Mouse (Mus musculus): ENCODE measurements around the gene Rcan2. TPM values are rescaled to one million over a fixed set of nuclear protein-coding genes. Genes with fewer than 3 reads are reported as not detected.
A peak's percentile ranks its signal among the peaks of the same experiment; 100 is the strongest.

Rcan2 gene
- polyA plus RNA-seq, 1 experiment from 2014 or later, result 1.3 TPM

DNA sequence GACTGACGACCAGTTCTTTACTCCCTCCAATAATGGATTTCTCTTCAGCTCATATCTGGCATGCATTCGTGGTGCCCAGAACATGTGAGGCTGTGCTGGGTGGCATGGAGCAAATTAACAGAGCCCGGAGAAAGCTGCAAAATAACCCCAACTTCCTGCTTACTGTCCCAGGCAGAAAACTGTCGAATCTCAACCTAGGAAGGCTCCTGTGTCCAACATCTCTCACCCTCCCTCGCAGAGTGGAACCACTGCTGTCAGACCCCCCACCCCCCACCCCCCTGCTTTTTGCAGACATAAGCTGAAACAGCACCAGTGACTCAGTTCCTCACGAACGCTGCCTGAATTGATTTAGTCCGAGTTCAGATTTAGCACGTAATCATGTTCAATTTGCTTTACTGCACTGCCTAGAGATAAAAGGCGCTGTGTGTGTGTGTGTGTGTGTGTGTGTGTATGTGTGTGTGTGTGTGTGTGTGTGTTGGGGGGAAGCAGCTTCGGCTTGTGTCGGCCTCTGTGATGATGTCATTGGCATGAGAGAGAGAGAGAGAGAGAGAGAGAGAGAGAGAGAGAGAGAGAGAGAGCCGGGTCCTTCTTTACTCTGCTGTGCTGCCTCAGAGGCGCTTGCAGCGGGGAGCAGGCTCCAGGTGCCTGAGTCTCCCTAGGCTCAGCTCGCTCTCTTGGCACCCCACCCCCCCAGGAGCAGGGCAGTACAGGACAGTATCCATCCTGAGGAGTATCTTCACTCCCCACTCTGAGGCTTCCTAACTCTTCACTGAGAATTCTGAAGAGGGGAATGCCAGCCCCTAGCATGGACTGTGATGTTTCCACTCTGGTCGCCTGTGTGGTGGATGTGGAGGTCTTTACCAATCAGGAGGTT, 151.7 kb downstream of the Rcan2 start:
- Histone ChIP-seq H3K36me3 (ENCODE audit: control insufficient read depth, insufficient read depth) (no peaks in the 10 kb centered on the region), H3K4me1 (replicated peaks; ENCODE audit: control insufficient read depth, insufficient read depth, low read length) (no peaks in the 10 kb centered on the region), H3K27me3 (replicated peaks; ENCODE audit: control insufficient read depth, insufficient read depth, low read length) (no peaks in the 10 kb centered on the region), H3K4me3 (ENCODE audit: low read depth, low read length) (0 out of 2 replicates have a peak overlapping the region, but pooled peaks have one; percentile 11), H3K4me2 (replicated peaks; ENCODE audit: low read depth) (peak overlapping the region; percentile 52), H3K27ac (ENCODE audit: low read depth, low read length) (no peak overlapping the region), H3K9me3 (ENCODE audit: control insufficient read depth) (no peaks in the 10 kb centered on the region), H3K9ac (ENCODE audit: low read depth, low read length) (no peak overlapping the region)
- no peak for ATAC-seq
- no peak for TF ChIP-seq CTCF (IDR thresholded peaks at IDR 0.05; ENCODE audit: low read depth)
- 23% methylated on average over 16 of the region's 17 CpGs for WGBS

DNA sequence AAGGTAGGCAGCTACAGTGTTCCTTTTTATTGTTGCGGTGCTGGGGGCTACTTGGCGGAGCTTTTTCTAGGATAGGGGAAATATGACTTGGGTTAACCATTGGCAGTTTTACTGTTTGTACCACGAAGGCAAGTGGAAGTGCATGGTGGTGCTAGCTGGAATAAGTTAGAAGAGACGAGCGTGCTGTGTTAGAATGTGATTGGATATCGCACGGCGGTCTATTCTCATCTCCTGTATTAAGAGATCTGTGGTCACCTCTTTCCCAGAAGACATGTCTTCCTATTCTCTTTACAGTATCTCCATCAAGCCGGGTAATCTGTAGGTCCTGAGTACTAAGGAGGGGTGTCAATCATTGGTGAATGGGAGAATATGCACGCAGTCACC, 152.4 kb downstream of the Rcan2 start:
- no peak for ATAC-seq
- no peaks in the 10 kb centered on the region for H3K36me3 ChIP-seq (ENCODE audit: control insufficient read depth, insufficient read depth)
- TF ChIP-seq CTCF (IDR thresholded peaks at IDR 0.05; ENCODE audit: low read depth), result no peak
- no peak overlapping the region for H3K4me2 ChIP-seq (replicated peaks; ENCODE audit: low read depth)
- no peak overlapping the region for H3K4me3 ChIP-seq (ENCODE audit: low read depth, low read length)
- no peak overlapping the region for H3K27ac ChIP-seq (ENCODE audit: low read depth, low read length)
- no peaks in the 10 kb centered on the region for H3K9me3 ChIP-seq (ENCODE audit: control insufficient read depth)
- WGBS, result 80% methylated on average over 10 of the region's 10 CpGs
- no peak overlapping the region for H3K9ac ChIP-seq (ENCODE audit: low read depth, low read length)
- H3K4me1 ChIP-seq (replicated peaks; ENCODE audit: control insufficient read depth, insufficient read depth, low read length), result no peaks in the 10 kb centered on the region
- no peaks in the 10 kb centered on the region for H3K27me3 ChIP-seq (replicated peaks; ENCODE audit: control insufficient read depth, insufficient read depth, low read length)

DNA sequence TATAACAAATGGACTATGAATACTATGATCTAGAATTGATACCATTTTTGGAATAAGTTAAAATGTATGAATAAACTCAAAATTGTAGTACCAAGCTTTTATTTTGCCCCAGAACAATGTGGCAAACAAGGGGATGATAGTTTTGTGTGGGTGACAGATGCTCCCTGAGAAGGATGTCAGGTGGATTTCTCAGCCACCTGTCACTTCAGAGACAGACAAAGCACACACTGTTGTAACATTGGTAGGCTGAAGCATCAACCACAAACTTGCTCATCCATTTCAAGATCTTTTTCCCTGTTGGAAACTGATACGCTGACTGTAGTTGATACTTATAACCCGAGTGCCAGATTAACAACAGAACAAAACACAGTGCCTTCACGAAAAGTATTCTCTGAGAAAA, 158.6 kb downstream of the Rcan2 start:
- no peak for TF ChIP-seq CTCF (IDR thresholded peaks at IDR 0.05; ENCODE audit: low read depth)
- no peaks in the 10 kb centered on the region for H3K36me3 ChIP-seq (ENCODE audit: control insufficient read depth, insufficient read depth)
- H3K27ac ChIP-seq (ENCODE audit: low read depth, low read length), result no peak overlapping the region
- no peak overlapping the region for H3K4me2 ChIP-seq (replicated peaks; ENCODE audit: low read depth)
- WGBS, result 87% methylated on average over 3 of the region's 3 CpGs
- H3K9me3 ChIP-seq (ENCODE audit: control insufficient read depth), result no peaks in the 10 kb centered on the region
- no peak overlapping the region for H3K4me3 ChIP-seq (ENCODE audit: low read depth, low read length)
- H3K27me3 ChIP-seq (replicated peaks; ENCODE audit: control insufficient read depth, insufficient read depth, low read length), result no peaks in the 10 kb centered on the region
- no peaks in the 10 kb centered on the region for H3K4me1 ChIP-seq (replicated peaks; ENCODE audit: control insufficient read depth, insufficient read depth, low read length)
- ATAC-seq, result no peak
- no peak overlapping the region for H3K9ac ChIP-seq (ENCODE audit: low read depth, low read length)

DNA sequence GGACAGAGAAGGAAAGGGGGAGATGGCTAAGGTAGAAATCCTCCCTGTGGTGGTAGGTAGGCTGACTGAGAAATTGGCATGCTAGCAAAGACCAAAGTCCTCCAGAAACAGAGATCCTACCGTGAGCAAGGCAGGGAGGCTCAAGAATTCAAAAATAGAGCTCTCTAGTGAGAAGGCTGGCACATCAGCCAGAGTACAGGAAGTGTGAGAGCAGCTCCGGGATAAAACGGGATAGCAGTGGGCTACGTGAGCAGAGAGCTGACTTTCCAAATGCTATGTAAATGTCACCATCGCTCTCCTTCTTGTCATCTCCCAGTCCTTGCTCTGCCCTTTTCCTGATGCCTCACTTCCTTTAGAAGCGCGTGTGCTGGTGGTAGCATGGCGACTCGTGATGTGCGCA, 168.8 kb downstream of the Rcan2 start:
- no peaks in the 10 kb centered on the region for H3K27me3 ChIP-seq (replicated peaks; ENCODE audit: control insufficient read depth, insufficient read depth, low read length)
- H3K4me2 ChIP-seq (replicated peaks; ENCODE audit: low read depth), result no peak overlapping the region
- no peak overlapping the region for H3K27ac ChIP-seq (ENCODE audit: low read depth, low read length)
- no peaks in the 10 kb centered on the region for H3K4me1 ChIP-seq (replicated peaks; ENCODE audit: control insufficient read depth, insufficient read depth, low read length)
- TF ChIP-seq CTCF (IDR thresholded peaks at IDR 0.05; ENCODE audit: low read depth), result no peak
- no peaks in the 10 kb centered on the region for H3K9me3 ChIP-seq (ENCODE audit: control insufficient read depth)
- H3K9ac ChIP-seq (ENCODE audit: low read depth, low read length), result no peak overlapping the region
- H3K4me3 ChIP-seq (ENCODE audit: low read depth, low read length), result no peak overlapping the region
- no peaks in the 10 kb centered on the region for H3K36me3 ChIP-seq (ENCODE audit: control insufficient read depth, insufficient read depth)
- 85% methylated on average over 10 of the region's 10 CpGs for WGBS
- ATAC-seq, result no peak

DNA sequence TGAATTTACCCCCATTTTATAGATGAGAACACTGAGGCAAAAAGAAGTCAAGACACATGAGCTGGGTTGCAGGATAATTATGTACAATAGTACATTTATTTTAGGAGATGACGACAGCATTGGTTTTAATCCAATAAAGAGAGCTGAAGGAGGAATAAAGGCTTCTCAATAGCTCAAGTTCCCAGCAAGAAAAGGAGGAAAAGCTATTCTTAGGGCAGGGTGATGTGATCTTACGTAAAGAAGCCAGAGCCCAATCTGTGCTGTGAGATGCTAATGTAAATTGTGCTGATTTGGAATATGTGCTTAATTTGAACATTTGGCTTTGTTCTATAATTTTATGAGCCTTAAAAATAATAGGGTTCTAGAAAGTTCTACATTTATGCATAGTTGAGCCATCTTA, 176.4 kb downstream of the Rcan2 start:
- no peak overlapping the region for H3K4me2 ChIP-seq (replicated peaks; ENCODE audit: low read depth)
- WGBS, result 89% methylated on average over 2 of the region's 2 CpGs
- no peak for TF ChIP-seq CTCF (IDR thresholded peaks at IDR 0.05; ENCODE audit: low read depth)
- no peak for ATAC-seq
- no peaks in the 10 kb centered on the region for H3K9me3 ChIP-seq (ENCODE audit: control insufficient read depth)
- H3K27ac ChIP-seq (ENCODE audit: low read depth, low read length), result no peak overlapping the region
- H3K36me3 ChIP-seq (ENCODE audit: control insufficient read depth, insufficient read depth), result no peaks in the 10 kb centered on the region
- no peak overlapping the region for H3K4me3 ChIP-seq (ENCODE audit: low read depth, low read length)
- no peaks in the 10 kb centered on the region for H3K4me1 ChIP-seq (replicated peaks; ENCODE audit: control insufficient read depth, insufficient read depth, low read length)
- H3K27me3 ChIP-seq (replicated peaks; ENCODE audit: control insufficient read depth, insufficient read depth, low read length), result no peaks in the 10 kb centered on the region
- no peak overlapping the region for H3K9ac ChIP-seq (ENCODE audit: low read depth, low read length)

DNA sequence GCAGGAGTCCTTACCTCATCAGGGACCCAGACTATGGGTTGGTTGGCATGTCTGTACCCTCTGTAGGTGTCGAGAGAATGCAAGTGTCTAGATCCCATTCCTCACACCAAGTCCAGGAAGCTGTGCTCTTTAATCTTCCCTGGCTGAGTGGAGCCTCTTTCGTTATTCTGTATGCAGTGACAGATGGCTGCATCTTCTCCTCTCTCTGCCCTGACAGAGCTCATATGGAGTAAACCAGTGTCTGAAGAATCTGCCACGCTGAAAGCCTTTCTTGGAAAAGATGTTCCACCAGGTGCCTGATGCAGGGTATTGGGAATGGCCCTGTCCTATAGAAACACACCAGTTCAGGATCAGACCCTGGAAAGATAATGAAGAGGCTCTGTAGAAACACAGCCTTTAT, 178.8 kb downstream of the Rcan2 start:
- Histone ChIP-seq H3K27ac (ENCODE audit: low read depth, low read length) (no peak overlapping the region), H3K9me3 (ENCODE audit: control insufficient read depth) (no peaks in the 10 kb centered on the region), H3K9ac (ENCODE audit: low read depth, low read length) (no peak overlapping the region), H3K27me3 (replicated peaks; ENCODE audit: control insufficient read depth, insufficient read depth, low read length) (no peaks in the 10 kb centered on the region), H3K4me1 (replicated peaks; ENCODE audit: control insufficient read depth, insufficient read depth, low read length) (no peaks in the 10 kb centered on the region), H3K4me2 (replicated peaks; ENCODE audit: low read depth) (no peak overlapping the region), H3K36me3 (ENCODE audit: control insufficient read depth, insufficient read depth) (no peaks in the 10 kb centered on the region), H3K4me3 (ENCODE audit: low read depth, low read length) (no peak overlapping the region)
- no peak for TF ChIP-seq CTCF (IDR thresholded peaks at IDR 0.05; ENCODE audit: low read depth)
- WGBS, result 81% methylated on average over 3 of the region's 3 CpGs
- ATAC-seq, result no peak
